Mouse (Mus musculus): Measurements from ENCODE around the gene Gm20388. TPM values are rescaled to one million over a fixed set of nuclear protein-coding genes. Genes with fewer than 3 reads are reported as not detected.

Gene Gm20388
- total RNA-seq, 2 experiments from 2014 or later, result 5.8 TPM; not detected in 1

GRCm38 (mm10) chr8:120668374-120668905 is 757.8 kb downstream of the Gm20388 start, which contains the start of gene Emc8:
Gene Emc8, minus strand, starts transcription at chr8:120668573.
- peak; percentile 64 for DNase-seq

DNA sequence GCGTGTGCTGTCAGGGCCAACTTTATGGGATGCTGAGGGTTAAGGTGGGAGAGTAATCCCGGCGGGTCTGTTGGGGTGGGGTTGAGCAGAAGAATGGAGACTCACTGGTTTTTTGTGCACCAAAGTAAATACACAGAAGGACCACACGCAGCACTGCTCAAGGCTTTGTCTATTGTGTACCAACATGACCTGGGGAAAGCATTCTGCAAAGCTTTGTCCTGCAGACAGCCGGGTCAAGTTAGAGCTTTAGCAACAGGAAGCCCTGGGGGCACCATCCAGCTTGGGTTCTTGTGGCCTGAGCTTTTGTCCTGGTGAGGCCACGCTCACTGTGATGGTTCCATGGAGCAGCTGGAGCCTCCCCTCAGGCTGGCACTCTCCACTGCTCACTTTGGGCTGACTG is 761.1 kb downstream of the Gm20388 start:
- DNase-seq, result no peak

GRCm38 (mm10) chr8:120672626-120673229 is 762.1 kb downstream of the Gm20388 start:
- DNase-seq, result no peak

- no peak for DNase-seq
Measured at GRCm38 (mm10) chr8:120673298-120673697, 762.7 kb downstream of the Gm20388 start.

- DNase-seq, result no peak
Measured at GRCm38 (mm10) chr8:120675718-120676117, 765.1 kb downstream of the Gm20388 start.

DNA sequence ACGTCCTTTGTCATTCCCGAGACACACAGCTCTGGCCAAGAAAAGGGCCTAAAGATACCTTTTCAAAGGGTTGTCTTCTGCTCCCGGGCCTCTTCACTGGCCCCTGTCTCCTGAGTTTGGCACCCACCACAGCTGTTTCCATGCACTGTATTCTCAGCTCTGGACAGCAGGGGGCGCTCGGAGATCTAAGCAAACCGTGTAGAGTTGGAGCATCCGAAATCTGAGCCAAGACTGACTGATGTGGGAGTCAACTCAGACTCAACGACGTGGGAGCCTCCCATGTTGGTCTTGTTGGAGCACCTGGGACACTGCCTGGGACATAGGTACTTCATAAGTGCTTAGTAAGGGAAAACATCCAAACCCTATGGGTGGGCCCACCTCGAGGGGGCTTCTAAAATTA is 767.8 kb downstream of the Gm20388 start:
- peak; percentile 95 for DNase-seq

DNA sequence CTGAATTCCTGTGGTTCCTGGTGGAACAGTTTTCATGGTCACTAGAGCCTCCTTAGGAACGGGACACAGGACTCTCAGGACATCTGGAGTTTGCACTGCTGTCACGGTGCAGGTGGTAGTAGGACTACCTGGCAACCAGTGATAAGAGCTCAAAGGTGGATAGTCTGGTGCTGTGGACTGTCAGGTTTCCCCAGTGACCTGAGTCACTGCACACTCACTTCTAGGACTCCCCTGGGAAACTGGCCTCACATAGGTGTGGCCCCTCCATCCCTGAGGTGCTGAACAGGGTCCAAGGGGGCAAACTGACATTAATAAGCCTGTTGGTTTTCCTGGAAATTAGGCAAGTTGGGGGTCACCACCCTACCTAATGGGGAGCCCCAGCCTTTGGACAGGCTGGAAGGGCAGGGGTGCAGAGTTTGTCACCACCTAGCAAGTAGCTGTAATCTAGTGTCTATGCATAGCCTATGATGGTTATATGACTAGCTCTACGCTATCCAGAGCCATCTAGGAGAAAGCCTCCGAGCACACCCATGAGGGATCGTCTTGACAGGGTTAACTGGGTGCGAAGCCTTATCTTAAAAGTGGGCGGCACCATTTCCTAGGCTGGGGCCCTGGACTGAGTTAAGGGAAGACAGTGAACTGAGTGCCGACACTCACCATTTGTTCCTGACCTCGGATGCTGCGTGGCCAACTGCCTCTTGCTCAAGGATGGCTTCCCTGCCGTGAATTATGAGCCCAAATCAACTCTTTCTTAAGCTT is 769.2 kb downstream of the Gm20388 start:
- DNase-seq, result no peak

GRCm38 (mm10) chr8:120680405-120680804 is 769.8 kb downstream of the Gm20388 start:
- peak; percentile 75 for DNase-seq

DNA sequence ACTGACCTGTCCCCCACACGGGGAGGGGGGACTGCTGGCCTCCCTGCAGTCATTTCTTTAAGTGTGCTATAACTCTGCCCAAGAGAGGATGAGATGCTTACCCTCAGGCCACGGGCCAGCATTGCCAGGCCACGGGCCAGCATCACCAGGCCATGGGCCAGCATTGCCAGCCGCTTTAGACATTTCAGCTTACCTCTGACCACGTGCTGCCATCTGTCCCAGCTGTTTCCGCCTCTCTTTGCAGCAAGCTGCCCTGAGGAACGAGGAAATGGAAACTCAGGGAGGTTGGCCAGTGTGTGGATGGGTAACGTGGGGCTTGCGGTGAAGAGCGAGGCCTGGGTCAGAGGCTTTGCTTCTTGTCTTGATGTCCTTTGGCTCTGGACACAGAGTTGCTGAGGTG is 770.5 kb downstream of the Gm20388 start:
- DNase-seq, result no peak

GRCm38 (mm10) chr8:120683602-120684001 is 773.0 kb downstream of the Gm20388 start:
- DNase-seq, result peak; percentile 88

GRCm38 (mm10) chr8:120684082-120684481 is 773.4 kb downstream of the Gm20388 start:
- no peak for DNase-seq

GRCm38 (mm10) chr8:120685097-120685496 is 774.5 kb downstream of the Gm20388 start:
- peak; percentile 42 for DNase-seq

- no peak for DNase-seq
Measured at GRCm38 (mm10) chr8:120685591-120685990, 775.0 kb downstream of the Gm20388 start.

- no peak for DNase-seq
Measured at GRCm38 (mm10) chr8:120686051-120686450, 775.4 kb downstream of the Gm20388 start.

DNA sequence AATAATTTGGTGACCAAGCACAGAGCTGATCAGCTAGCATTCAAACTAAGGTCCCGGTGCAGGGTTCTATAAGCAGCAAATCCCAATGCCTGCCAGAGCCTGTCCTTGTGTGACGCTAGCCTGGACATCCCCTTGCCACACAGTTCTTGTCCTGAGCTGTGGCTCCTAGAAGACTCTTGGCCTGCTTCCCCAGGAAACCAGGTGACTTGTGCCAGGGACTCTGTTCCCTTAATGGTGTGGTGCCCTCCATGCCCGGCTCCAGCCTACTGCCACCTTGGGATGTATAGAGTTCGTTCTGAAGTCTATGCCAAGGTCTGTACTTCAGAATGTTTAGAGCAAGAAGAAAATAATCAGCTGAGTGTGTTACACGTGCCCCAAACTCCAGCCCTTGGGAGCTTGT is 775.9 kb downstream of the Gm20388 start:
- DNase-seq, result no peak

DNA sequence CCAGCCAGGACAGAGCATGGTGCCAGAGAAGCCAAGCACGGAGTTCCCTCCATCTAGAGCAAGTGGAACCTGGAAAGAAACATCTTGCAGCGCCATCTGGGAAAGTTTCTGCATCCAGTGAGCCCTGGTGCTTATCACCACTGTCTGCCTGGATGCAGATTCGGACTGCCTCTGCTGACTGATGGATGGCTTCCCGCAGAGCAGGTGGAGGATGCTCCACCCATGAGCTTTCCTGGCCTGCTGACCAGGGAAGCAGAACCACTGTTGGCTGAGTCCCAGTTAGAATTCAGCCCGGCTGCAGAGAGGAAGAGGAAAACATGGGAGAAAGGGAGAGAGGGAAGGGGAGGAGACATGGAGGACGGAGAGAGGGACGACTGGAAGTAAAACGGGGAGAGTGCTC is 777.1 kb downstream of the Gm20388 start:
- DNase-seq, result peak; percentile 51

DNA sequence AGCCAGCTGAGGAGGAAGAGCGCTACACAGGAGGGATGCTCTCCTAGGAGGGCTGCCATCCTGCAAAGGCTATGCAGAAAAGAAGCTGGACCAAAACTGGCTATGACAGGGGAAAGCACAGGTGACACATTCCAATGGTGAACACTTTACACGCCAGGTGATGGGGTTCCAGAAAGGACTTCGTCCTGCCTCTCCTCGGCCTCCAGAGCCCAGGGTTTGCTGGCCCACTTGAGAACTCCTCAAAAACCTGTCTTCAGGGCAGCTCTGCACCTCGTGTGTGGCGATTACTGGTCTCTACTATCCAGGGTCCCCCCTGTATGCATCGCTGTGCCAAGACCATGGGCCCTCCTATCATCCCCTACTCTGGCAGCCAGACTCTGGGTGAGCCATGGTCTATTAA is 777.9 kb downstream of the Gm20388 start:
- DNase-seq, result no peak

DNA sequence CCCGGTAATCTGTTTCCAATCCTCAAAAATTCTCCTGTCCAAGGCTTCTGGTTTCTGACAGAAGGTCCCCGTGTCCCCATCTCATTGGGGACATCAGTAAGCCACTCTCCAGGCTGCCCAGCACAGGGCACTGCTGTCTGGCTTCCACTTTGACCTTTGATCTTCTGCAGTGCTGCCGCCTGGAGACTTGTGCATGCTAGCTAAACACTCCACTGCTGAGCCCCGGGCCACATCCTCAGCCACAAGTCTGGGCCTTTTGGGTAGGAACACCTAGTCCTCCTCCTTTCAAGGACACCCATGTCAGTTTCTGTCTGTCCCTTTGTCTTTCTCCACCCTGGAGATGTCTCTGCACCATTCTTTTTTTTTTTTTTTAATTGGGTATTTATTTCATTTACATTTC is 782.3 kb downstream of the Gm20388 start:
- no peak for DNase-seq

- DNase-seq, result peak; percentile 49
Measured at GRCm38 (mm10) chr8:120693861-120694493, 783.3 kb downstream of the Gm20388 start.

- peak; percentile 74 for DNase-seq
Measured at GRCm38 (mm10) chr8:120696401-120697153, 785.9 kb downstream of the Gm20388 start.

DNA sequence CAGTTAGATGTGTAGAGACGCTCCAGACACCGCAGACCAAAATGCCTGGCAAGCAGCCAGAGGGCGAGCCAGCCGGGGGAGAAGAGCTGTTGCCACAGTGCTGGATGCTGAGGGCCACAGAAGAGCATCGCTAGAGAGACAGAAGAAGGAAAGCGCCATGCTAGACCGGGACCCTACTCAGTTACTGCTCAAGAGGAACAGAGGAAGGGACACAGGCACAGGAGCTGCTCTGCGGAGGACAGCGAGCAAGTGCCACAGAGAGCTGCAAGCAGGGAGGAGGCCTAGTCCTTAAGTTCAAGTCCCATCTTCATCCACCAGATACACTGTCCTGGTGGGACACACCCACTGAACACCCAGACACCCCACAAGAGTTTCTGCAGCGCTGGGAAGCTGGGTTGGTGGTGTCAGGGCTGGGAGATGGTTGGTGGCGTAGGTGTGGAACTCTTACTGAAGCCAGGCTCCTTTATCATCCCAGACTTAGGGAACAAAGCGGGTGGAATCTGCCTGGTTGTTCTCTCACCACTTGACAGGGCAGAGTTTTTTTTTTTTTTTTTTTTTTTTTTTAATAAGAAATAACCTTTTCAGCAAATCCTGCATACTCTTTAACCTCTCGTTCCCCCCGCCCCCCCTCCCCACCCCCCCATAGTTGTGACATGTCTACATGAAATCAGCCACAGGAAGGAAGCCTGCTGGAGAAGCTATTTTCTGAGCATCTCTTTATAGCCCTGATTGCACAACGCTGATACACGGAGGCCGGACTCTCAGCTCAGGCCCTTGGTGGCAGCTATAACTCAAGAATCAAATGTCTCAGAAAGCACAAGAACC is 786.7 kb downstream of the Gm20388 start:
- DNase-seq, result peak; percentile 77

- DNase-seq, result peak; percentile 48
Measured at GRCm38 (mm10) chr8:120697979-120698272, 787.3 kb downstream of the Gm20388 start.

All from heart, postnatal 4 days (tissue).